In genomic region chr2:32166581-32166980, GRCm38 (mm10) we compare ENCODE assay signal across 9 mouse cellular contexts. TPM values are rescaled to one million over a fixed set of nuclear protein-coding genes. Genes with fewer than 3 reads are reported as not detected.
DNase-seq lines count a peak whose midpoint lies in the region; ATAC-seq lines count a peak whose summit lies in the region.
"Had no signal": no experiment of that assay in that cellular context is flagged by ENCODE, and none has a peak within 500 bp of the region (broad histone marks: within the 10 kb centered on the region; RNA-seq: fewer than 3 reads in every experiment).

No protein-coding gene starts in this region.

- H3K36me3 ChIP-seq in heart, embryonic 14.5 days (ENCODE audit: control insufficient read depth, insufficient read depth, low read length): no peaks in the 10 kb centered on the region
- no peaks in the 10 kb centered on the region; the same call in 1 of the 2 replicates for H3K36me3 ChIP-seq in neural tube, embryonic 11.5 days (ENCODE audit: control insufficient read depth, insufficient read depth, low read length)

- no peaks in the 10 kb centered on the region for H3K27me3 ChIP-seq in heart, embryonic 14.5 days (ENCODE audit: control insufficient read depth, insufficient read depth, low read length)
- no peaks in the 10 kb centered on the region for H3K27me3 ChIP-seq in neural tube, embryonic 11.5 days (ENCODE audit: control insufficient read depth, insufficient read depth, low read length)
- H3K27me3 ChIP-seq: Patski had no signal

- peak overlapping the region; percentile 65 for H3K4me2 ChIP-seq in heart, embryonic 14.5 days (ENCODE audit: low read length)
- peak overlapping the region; percentile 16; the same call in 1 of the 2 replicates for H3K4me2 ChIP-seq in neural tube, embryonic 11.5 days (ENCODE audit: low read depth)

- H3K9ac ChIP-seq in heart, embryonic 14.5 days (ENCODE audit: low read length): no peak overlapping the region
- peak overlapping the region; percentile 18; the same call in 1 of the 2 replicates for H3K9ac ChIP-seq in neural tube, embryonic 11.5 days (ENCODE audit: low read length)

- no peaks in the 10 kb centered on the region for H3K9me3 ChIP-seq in heart, embryonic 14.5 days (ENCODE audit: control insufficient read depth, low read length)
- H3K9me3 ChIP-seq in neural tube, embryonic 11.5 days (ENCODE audit: control insufficient read depth, low read length): no peaks in the 10 kb centered on the region; the same call in 1 of the 2 replicates

- intact Hi-C loops in left cerebral cortex, postnatal 25 days (cut with DNase I): no loop called here

- H3K27ac ChIP-seq in heart, embryonic 14.5 days (replicated peaks in 1 of 2; ENCODE audit: control insufficient read depth in 1 of 2, insufficient read depth in 1 of 2, low read depth in 2 of 2, low read length in 2 of 2): peak overlapping the region in 1 of 2 experiments; percentile 92; a peak in 2 of 4 replicates
- no peak overlapping the region for H3K27ac ChIP-seq in neural tube, embryonic 11.5 days (ENCODE audit: low read depth, low read length)

- no peak for DNase-seq in heart, adult 9 months (ENCODE audit: low spot score in 2 of 2)
- DNase-seq in embryo, embryonic 9.5 days (ENCODE audit: extremely low spot score): peak; percentile 55
- peak; percentile 45 for DNase-seq in neural tube, embryonic 11.5 days (ENCODE audit: low spot score)
- no peak for DNase-seq in B cell, adult 2 months
- DNase-seq in left cerebral cortex, postnatal 25 days (ENCODE audit: low spot score in 2 of 2): no peak
- DNase-seq in right cerebral cortex, postnatal 14 days: no peak

- no peak overlapping the region for H3K4me3 ChIP-seq in heart, embryonic 14.5 days (ENCODE audit: control insufficient read depth in 1 of 2, insufficient read depth in 1 of 2, low read depth in 1 of 2, low read length in 2 of 2)
- no peak overlapping the region for H3K4me3 ChIP-seq in neural tube, embryonic 11.5 days (ENCODE audit: low read depth, low read length)

- no peak for ATAC-seq in heart, embryonic 14.5 days (ENCODE audit: insufficient number of reproducible peaks, insufficient read depth, low FRiP score, low read depth)
- ATAC-seq in inflammation-experienced regulatory T-cells, adult 6 months: peak; percentile 27
- no peak for ATAC-seq in neural tube, embryonic 11.5 days (ENCODE audit: insufficient read depth, low FRiP score, low TSS enrichment)
- ATAC-seq: Patski had no signal

- 14% methylated on average over 10 of the region's 10 CpGs for WGBS in heart, embryonic 14.5 days
- WGBS in neural tube, embryonic 11.5 days: 4% methylated on average over 10 of the region's 10 CpGs

- H3K4me1 ChIP-seq in heart, embryonic 14.5 days (ENCODE audit: control insufficient read depth in 2 of 2, insufficient read depth in 2 of 2, low read length in 2 of 2): peaks cover 41 to 66% of the 10 kb centered on the region in 2 experiments
- H3K4me1 ChIP-seq in neural tube, embryonic 11.5 days (ENCODE audit: control insufficient read depth, insufficient read depth, low read length): peaks cover 27% of the 10 kb centered on the region

RNA-seq across cellular contexts. Expression of gene Prrc2b, which starts 15.7 kb away (rescaled TPM):
- 35.8 and 41.8 TPM in 2 replicates for polyA plus RNA-seq in heart, embryonic 14.5 days (2014; fragmentation: Nextera tagmentation; extraction: Ambion mirVana)
- 10 to 100 TPM; 33.6 to 40.3 (median 35.2) TPM for polyA plus RNA-seq in inflammation-experienced regulatory T-cells, adult 6 months (2017; shearing (Covaris generic))
- polyA plus RNA-seq in neural tube, embryonic 11.5 days (2014; fragmentation: Nextera tagmentation; extraction: Ambion mirVana): 73.9 and 81.1 TPM in 2 replicates
- 100 to 1,000 TPM; 240 TPM for total RNA-seq in left cerebral cortex, postnatal 25 days (2021)

Comparison
In these comparisons a context has a peak if more than half of its experiments do, and no peak if none do; other contexts are left out.
1. DNase-seq: peak in embryo, embryonic 9.5 days (single experiment) and neural tube, embryonic 11.5 days (single experiment); none in heart, adult 9 months (0 of 2), B cell, adult 2 months (0 of 2), left cerebral cortex, postnatal 25 days (0 of 2) and right cerebral cortex, postnatal 14 days (single experiment).